Mouse (Mus musculus): Measurements from ENCODE around the gene Klk1b16. TPM values are rescaled to one million over a fixed set of nuclear protein-coding genes. Genes with fewer than 3 reads are reported as not detected.
"Not testable (repeated sequence)": the region's sequence is repeated elsewhere in the genome, so short reads cannot be mapped to it uniquely, and the experiment has no call there.

Gene Klk1b16
- polyA plus RNA-seq, 1 experiment from 2014 or later = not detected

GRCm38 (mm10) chr7:44186516-44186915 lies 49.9 kb downstream of the Klk1b16 start:
- not testable (repeated sequence) for H3K9me3 ChIP-seq (replicated peaks; ENCODE audit: low read length); H3K27ac ChIP-seq; H3K4me2 ChIP-seq (ENCODE audit: low read length); H3K4me1 ChIP-seq (replicated peaks; ENCODE audit: insufficient read depth, low read length); H3K27me3 ChIP-seq (ENCODE audit: insufficient read depth, low read length); H3K9ac ChIP-seq (ENCODE audit: low read depth, low read length); H3K36me3 ChIP-seq (ENCODE audit: insufficient read depth, low read length); DNase-seq (ENCODE audit: low spot score); H3K4me3 ChIP-seq (replicated peaks; ENCODE audit: low read depth, low read length); ATAC-seq (replicated peaks; ENCODE audit: low FRiP score, low read depth)
- peak; percentile 5; the same call in 1 of the 2 replicates for TF ChIP-seq CTCF (IDR thresholded peaks at IDR 0.05; ENCODE audit: low read depth)
- WGBS = 39% methylated on average over 8 of the region's 8 CpGs

GRCm38 (mm10) chr7:44187936-44188335 lies 51.4 kb downstream of the Klk1b16 start, which contains the start of gene Klk1b24:
Gene Klk1b24, plus strand, starts transcription at chr7:44188236.
- not testable (repeated sequence) for H3K9ac ChIP-seq (ENCODE audit: low read depth, low read length); H3K27ac ChIP-seq; H3K4me1 ChIP-seq (replicated peaks; ENCODE audit: insufficient read depth, low read length); DNase-seq (ENCODE audit: low spot score); H3K4me3 ChIP-seq (replicated peaks; ENCODE audit: low read depth, low read length); H3K4me2 ChIP-seq (ENCODE audit: low read length); H3K36me3 ChIP-seq (ENCODE audit: insufficient read depth, low read length); ATAC-seq (replicated peaks; ENCODE audit: low FRiP score, low read depth); H3K9me3 ChIP-seq (replicated peaks; ENCODE audit: low read length); H3K27me3 ChIP-seq (ENCODE audit: insufficient read depth, low read length)

Other genes starting within 250 kb of the Klk1b16 start
- not detected in 2 replicates for gene Klk15, start 203.0 kb upstream of the Klk1b16 start, polyA plus RNA-seq (2015; fragmentation: Nextera tagmentation; extraction: Ambion mirVana)
- 0.18 and 0.75 TPM in 2 replicates for gene Klk1b8, start 186.1 kb upstream of the Klk1b16 start, polyA plus RNA-seq (2015; fragmentation: Nextera tagmentation; extraction: Ambion mirVana)
- not detected in 2 replicates for gene Klk1b1, start 170.0 kb upstream of the Klk1b16 start, polyA plus RNA-seq (2015; fragmentation: Nextera tagmentation; extraction: Ambion mirVana)
- 0.39 and 0.47 TPM in 2 replicates for gene Klk1b9, start 160.7 kb upstream of the Klk1b16 start, polyA plus RNA-seq (2015; fragmentation: Nextera tagmentation; extraction: Ambion mirVana)
- 0.22 TPM in 2 replicates for gene Klk1b11, start 140.9 kb upstream of the Klk1b16 start, polyA plus RNA-seq (2015; fragmentation: Nextera tagmentation; extraction: Ambion mirVana)
- gene Klk1b26, start 124.6 kb upstream of the Klk1b16 start, polyA plus RNA-seq (2015; fragmentation: Nextera tagmentation; extraction: Ambion mirVana) = not detected in 2 replicates
- gene Klk1b27, start 84.5 kb upstream of the Klk1b16 start, polyA plus RNA-seq (2015; fragmentation: Nextera tagmentation; extraction: Ambion mirVana) = 0.22 TPM in 1 of 2 replicates, not detected in the other
- gene Klk1b21, start 34.4 kb upstream of the Klk1b16 start, polyA plus RNA-seq (2015; fragmentation: Nextera tagmentation; extraction: Ambion mirVana) = not detected in 2 replicates
- 0.18 TPM in 1 of 2 replicates, not detected in the other for gene Klk1b22, start 24.1 kb upstream of the Klk1b16 start, polyA plus RNA-seq (2015; fragmentation: Nextera tagmentation; extraction: Ambion mirVana)
- gene Klk1b24, start 51.5 kb downstream of the Klk1b16 start, polyA plus RNA-seq (2015; fragmentation: Nextera tagmentation; extraction: Ambion mirVana) = 0.17 and 0.74 TPM in 2 replicates
- gene Klk1b3, start 61.4 kb downstream of the Klk1b16 start, polyA plus RNA-seq (2015; fragmentation: Nextera tagmentation; extraction: Ambion mirVana) = 0.36 and 0.47 TPM in 2 replicates
- gene Klk1b4, start 70.7 kb downstream of the Klk1b16 start, polyA plus RNA-seq (2015; fragmentation: Nextera tagmentation; extraction: Ambion mirVana) = 0.18 and 0.23 TPM in 2 replicates
- gene Klk1b5, start 79.2 kb downstream of the Klk1b16 start, polyA plus RNA-seq (2015; fragmentation: Nextera tagmentation; extraction: Ambion mirVana) = 0.33 and 0.71 TPM in 2 replicates
- 83.3 and 125 TPM in 2 replicates for gene Klk1, start 88.6 kb downstream of the Klk1b16 start, polyA plus RNA-seq (2015; fragmentation: Nextera tagmentation; extraction: Ambion mirVana)
- not detected in 2 replicates for gene Gm36864, start 99.4 kb downstream of the Klk1b16 start, polyA plus RNA-seq (2015; fragmentation: Nextera tagmentation; extraction: Ambion mirVana)
- 5.7 and 6.0 TPM in 2 replicates for gene 1700028J19Rik, start 109.9 kb downstream of the Klk1b16 start, polyA plus RNA-seq (2015; fragmentation: Nextera tagmentation; extraction: Ambion mirVana)
- gene 2410002F23Rik, start 110.0 kb downstream of the Klk1b16 start, polyA plus RNA-seq (2015; fragmentation: Nextera tagmentation; extraction: Ambion mirVana) = 125 and 133 TPM in 2 replicates
- gene Acp4, start 120.6 kb downstream of the Klk1b16 start, polyA plus RNA-seq (2015; fragmentation: Nextera tagmentation; extraction: Ambion mirVana) = not detected in 2 replicates
- gene Gm15517, start 124.7 kb downstream of the Klk1b16 start, polyA plus RNA-seq (2015; fragmentation: Nextera tagmentation; extraction: Ambion mirVana) = not detected in 2 replicates
- gene Clec11a, start 170.1 kb downstream of the Klk1b16 start, polyA plus RNA-seq (2015; fragmentation: Nextera tagmentation; extraction: Ambion mirVana) = 5.1 and 6.0 TPM in 2 replicates
- gene Shank1, start 173.5 kb downstream of the Klk1b16 start, polyA plus RNA-seq (2015; fragmentation: Nextera tagmentation; extraction: Ambion mirVana) = 0.68 and 1.1 TPM in 2 replicates
- 3.3 and 3.5 TPM in 2 replicates for gene Syt3, start 247.3 kb downstream of the Klk1b16 start, polyA plus RNA-seq (2015; fragmentation: Nextera tagmentation; extraction: Ambion mirVana)
- gene 1700008O03Rik, start 249.1 kb downstream of the Klk1b16 start, polyA plus RNA-seq (2015; fragmentation: Nextera tagmentation; extraction: Ambion mirVana) = 1.3 and 1.4 TPM in 2 replicates

All from kidney, postnatal 0 days (tissue).